Mouse (Mus musculus) stomach, embryonic 16.5 days (tissue): ENCODE results near the gene Klb. TPM values are rescaled to one million over a fixed set of nuclear protein-coding genes. Genes with fewer than 3 reads are reported as not detected.
A peak's percentile ranks its signal among the peaks of the same experiment; 100 is the strongest.

Source experiments
- ATAC-seq: fragments of 200-750 bp; cut with Nextera tagmentation; 2 replicates; pipeline ENCODE4 v1.8.0; 2017; ENCODE audit warnings: moderate number of reproducible peaks, moderate TSS enrichment; ENCODE audit not compliant: insufficient read depth, low FRiP score
- H3K27ac ChIP-seq: fragments of 300-500 bp; sonication (generic); 2 replicates; pipeline ENCODE4 v1.5.1; 2014; ENCODE audit warnings: low read length
- H3K27me3 ChIP-seq: fragments of 300-500 bp; sonication (generic); 2 replicates; pipeline ENCODE4 v1.6.1; 2014; ENCODE audit warnings: low read length, control low read depth, mixed read lengths; ENCODE audit not compliant: control insufficient read depth, insufficient read depth
- H3K36me3 ChIP-seq: fragments of 300-500 bp; sonication (generic); 2 replicates; pipeline ENCODE4 v1.6.1; 2014; ENCODE audit warnings: low read length; ENCODE audit not compliant: control insufficient read depth, insufficient read depth
- H3K4me1 ChIP-seq: fragments of 300-500 bp; sonication (generic); 2 replicates; pipeline ENCODE4 v1.6.1; 2014; ENCODE audit warnings: low read length, control low read depth, mixed read lengths; ENCODE audit not compliant: control insufficient read depth, insufficient read depth
- H3K4me2 ChIP-seq: fragments of 300-500 bp; sonication (generic); 2 replicates; pipeline ENCODE4 v1.6.1; 2014; ENCODE audit warnings: low read depth, low read length, mixed read lengths
- H3K4me3 ChIP-seq: fragments of 300-500 bp; sonication (generic); replicated peaks from 2 replicates; pipeline ENCODE4 v1.5.1; 2014; ENCODE audit warnings: mild to moderate bottlenecking, low read length
- H3K9ac ChIP-seq: fragments of 300-500 bp; sonication (generic); 2 replicates; pipeline ENCODE4 v1.6.1; 2014; ENCODE audit warnings: low read length
- H3K9me3 ChIP-seq: fragments of 300-500 bp; sonication (generic); replicated peaks from 2 replicates; pipeline ENCODE4 v1.6.1; 2016; ENCODE audit warnings: low read length, control low read depth; ENCODE audit not compliant: control insufficient read depth
- WGBS: fragments of 180-500 bp; shearing (Covaris S2); extraction: QIAGEN DNeasy Blood & Tissue Kit; methylation state at CpG from one replicate; pipeline ENCODE4 v1.1.7; 2014; 5-methylcytosine and 5-hydroxymethylcytosine counted together
- polyA plus RNA-seq: library from polyadenylated mRNA; unstranded; fragments of >200 nt; fragmentation: Nextera tagmentation; extraction: Ambion mirVana; gene quantifications from 2 replicates; pipeline ENCODE4 v1.2.1, GENCODE M21; 2015

Gene Klb
- polyA plus RNA-seq, 1 experiment from 2014 or later = 1.8 TPM

DNA sequence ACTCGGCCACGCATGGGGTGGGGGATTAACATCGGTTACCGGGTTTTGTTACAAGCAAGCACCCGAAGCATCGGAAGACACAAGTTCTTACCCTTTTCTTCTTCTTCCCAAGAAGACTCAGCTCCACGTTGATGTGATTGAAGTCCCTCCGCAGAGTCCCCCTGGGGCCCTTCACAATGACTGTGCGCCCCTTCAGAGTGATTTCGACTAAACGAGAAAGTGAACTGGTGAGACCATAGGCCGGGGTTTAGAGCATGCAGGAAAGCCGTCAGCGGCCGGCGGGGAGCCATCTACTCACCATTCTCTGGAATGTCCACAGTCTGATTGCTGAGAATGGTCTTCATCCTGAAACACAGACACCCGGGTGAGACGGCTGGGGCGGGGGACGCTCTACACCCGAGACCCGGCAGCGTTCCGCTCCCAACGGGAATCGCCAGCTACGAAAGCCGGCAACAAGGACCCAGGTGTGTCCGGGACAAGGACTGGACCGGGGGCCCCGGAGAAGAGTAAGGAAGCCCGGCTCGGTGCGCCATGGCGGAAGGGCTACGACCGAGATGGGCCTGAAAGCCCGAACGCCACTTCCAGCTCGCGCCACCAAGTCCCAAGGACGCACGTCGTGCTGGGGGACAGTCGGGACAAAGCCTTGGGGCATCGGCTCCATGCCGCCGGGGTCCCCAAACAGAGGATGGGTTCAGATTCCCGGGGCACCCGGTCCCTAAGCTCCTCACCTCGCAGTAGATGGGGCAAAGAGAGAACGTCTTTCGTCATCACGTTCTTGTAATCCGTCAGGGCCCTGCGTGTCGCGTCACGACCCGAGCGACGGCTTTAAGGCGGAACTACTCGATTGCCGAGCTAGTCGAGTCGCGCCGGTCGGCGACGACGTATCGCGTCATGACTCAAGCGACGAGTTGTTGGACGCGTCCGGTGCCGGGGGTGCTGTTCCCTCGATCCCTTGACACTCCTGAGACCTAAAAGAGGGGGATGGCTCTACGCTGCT is 42.8 kb downstream of the Klb start, which contains the start of the genes Rpl9 and Lias:
TSS of gene Rpl9 (minus strand) at position 797 of the 997 bp plus-strand sequence.
TSS of gene Lias (plus strand) at position 850 of the 997 bp plus-strand sequence.
- WGBS = under 1% methylated on average over 83 of the region's 83 CpGs
- Histone ChIP-seq H3K36me3 (peaks cover 11% of the 10 kb centered on the region; the same call in 1 of the 2 replicates), H3K9ac (peak within 1 kb of the TSS; percentile 99), H3K4me2 (peak within 1 kb of the TSS; percentile 91), H3K4me3 (peak within 1 kb of the TSS; percentile 100), H3K27me3 (no peaks in the 10 kb centered on the region), H3K4me1 (peaks cover 11% of the 10 kb centered on the region), H3K9me3 (no peaks in the 10 kb centered on the region), H3K27ac (peak within 1 kb of the TSS; percentile 86)
- ATAC-seq = peak; percentile 95

DNA sequence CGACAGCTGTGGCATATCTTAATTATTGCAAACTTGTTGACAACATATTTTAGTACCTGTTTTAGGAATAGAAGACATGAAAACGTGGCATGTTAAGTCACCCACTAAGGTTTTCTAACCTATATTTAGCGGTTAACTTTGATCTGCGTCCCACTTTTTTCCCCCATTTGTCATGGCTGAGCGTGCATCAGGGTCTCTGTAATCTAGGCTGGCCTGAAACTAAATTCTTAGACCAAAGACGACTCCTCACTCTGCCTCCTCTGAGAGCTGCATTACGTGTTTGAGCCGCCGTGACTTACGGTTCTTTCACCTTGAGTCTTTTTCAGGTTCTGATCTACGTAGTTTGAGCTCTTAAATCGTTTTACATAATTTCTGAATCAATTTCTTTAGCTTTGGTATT is 43.6 kb downstream of the Klb start:
- no peaks in the 10 kb centered on the region for H3K9me3 ChIP-seq
- ATAC-seq = 0 out of 2 replicates have a peak, but pooled peaks have one; percentile 39
- WGBS = 2% methylated on average over 12 of the region's 12 CpGs
- no peaks in the 10 kb centered on the region for H3K27me3 ChIP-seq
- H3K4me1 ChIP-seq = peaks cover 11% of the 10 kb centered on the region
- peak overlapping the region; percentile 81 for H3K4me2 ChIP-seq
- H3K4me3 ChIP-seq = peak overlapping the region; percentile 100
- H3K27ac ChIP-seq = peak overlapping the region; percentile 42
- H3K36me3 ChIP-seq = peaks cover 11% of the 10 kb centered on the region; the same call in 1 of the 2 replicates
- H3K9ac ChIP-seq = peak overlapping the region; percentile 82

DNA sequence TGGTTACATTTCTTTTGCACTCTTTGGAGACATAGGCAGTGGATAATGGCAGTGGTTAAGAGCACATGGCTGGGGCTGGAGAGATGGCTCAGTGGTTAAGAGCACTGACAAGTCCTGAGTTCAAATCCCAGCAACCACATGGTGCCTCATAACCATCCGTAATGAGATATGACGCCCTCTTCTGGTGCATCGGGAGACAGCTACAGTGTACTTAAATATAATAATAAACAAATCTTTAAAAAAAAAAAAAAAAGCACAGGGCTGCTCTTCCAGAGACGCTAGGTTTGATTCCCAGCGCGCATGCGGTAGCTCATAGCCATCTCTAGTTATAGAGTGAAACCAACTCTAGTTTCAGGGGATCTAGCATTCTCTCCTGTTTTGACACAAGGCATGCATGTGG is 46.3 kb downstream of the Klb start:
- 92% methylated on average over 7 of the region's 7 CpGs for WGBS
- Histone ChIP-seq H3K9me3 (no peaks in the 10 kb centered on the region), H3K4me1 (peaks cover 8% of the 10 kb centered on the region), H3K36me3 (peaks cover 7% of the 10 kb centered on the region; the same call in 1 of the 2 replicates), H3K27ac (no peak overlapping the region), H3K27me3 (no peaks in the 10 kb centered on the region), H3K9ac (no peak overlapping the region), H3K4me3 (no peak overlapping the region), H3K4me2 (no peak overlapping the region)
- ATAC-seq = no peak

DNA sequence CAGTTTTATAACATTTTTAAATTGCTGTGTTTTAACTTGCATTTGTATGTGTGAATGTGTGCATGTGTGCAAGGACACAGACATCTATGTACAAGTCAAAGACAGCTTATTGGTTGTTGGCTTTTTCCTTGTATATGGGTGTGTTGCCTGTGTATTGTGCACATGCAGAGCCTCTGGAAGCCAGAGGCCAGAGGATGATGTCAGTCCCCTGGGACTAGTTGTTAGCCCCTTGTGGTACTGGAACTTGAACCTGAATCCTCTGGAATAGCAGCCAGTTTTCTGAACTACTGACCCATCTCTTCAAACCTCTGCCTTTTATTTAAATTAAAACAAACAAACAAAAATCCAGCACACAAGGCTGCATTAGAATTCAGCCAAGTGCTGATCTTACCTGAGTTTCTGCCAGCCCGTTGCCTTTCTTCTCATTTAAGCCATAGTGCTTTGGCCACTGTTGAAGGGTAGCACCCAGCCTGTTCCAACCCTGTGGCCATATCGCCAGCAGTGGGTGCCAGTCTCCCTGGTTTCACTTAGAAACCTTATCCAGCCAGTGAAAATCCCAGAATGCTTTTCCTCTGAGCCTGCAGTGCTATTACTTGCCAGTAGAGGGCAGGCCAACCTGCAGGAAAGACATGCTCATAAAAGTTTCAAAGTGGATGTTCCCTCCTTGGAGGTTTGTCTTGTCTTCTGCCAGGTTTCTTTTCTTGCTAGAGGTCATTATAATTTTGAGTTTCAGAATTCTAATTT is 53.3 kb downstream of the Klb start:
- no peaks in the 10 kb centered on the region for H3K27me3 ChIP-seq
- 21% methylated on average over 2 of the region's 2 CpGs for WGBS
- peak; percentile 72; the same call in 1 of the 2 replicates for ATAC-seq
- H3K4me1 ChIP-seq = no peaks in the 10 kb centered on the region
- H3K4me3 ChIP-seq = no peak overlapping the region
- H3K9me3 ChIP-seq = no peaks in the 10 kb centered on the region
- H3K36me3 ChIP-seq = peaks cover 6% of the 10 kb centered on the region; the same call in 1 of the 2 replicates
- H3K27ac ChIP-seq = no peak overlapping the region
- no peak overlapping the region for H3K4me2 ChIP-seq
- no peak overlapping the region for H3K9ac ChIP-seq

GRCm38 (mm10) chr5:65407989-65408388 is 59.9 kb downstream of the Klb start:
- H3K27ac ChIP-seq = no peak overlapping the region
- no peak overlapping the region for H3K4me3 ChIP-seq
- H3K4me2 ChIP-seq = no peak overlapping the region
- H3K9ac ChIP-seq = no peak overlapping the region
- peaks cover 9% of the 10 kb centered on the region; the same call in 1 of the 2 replicates for H3K36me3 ChIP-seq
- H3K9me3 ChIP-seq = no peaks in the 10 kb centered on the region
- no peaks in the 10 kb centered on the region for H3K27me3 ChIP-seq
- WGBS = 76% methylated on average over 12 of the region's 12 CpGs
- H3K4me1 ChIP-seq = no peaks in the 10 kb centered on the region
- ATAC-seq = no peak

- no peak overlapping the region for H3K4me2 ChIP-seq
- H3K27me3 ChIP-seq = no peaks in the 10 kb centered on the region
- peak overlapping the region; percentile 89 for H3K27ac ChIP-seq
- peak overlapping the region; percentile 61 for H3K9ac ChIP-seq
- ATAC-seq = peak; percentile 86
- 21% methylated on average over 26 of the region's 26 CpGs for WGBS
- peaks cover 13% of the 10 kb centered on the region; the same call in 1 of the 2 replicates for H3K36me3 ChIP-seq
- peaks cover 14% of the 10 kb centered on the region for H3K4me1 ChIP-seq
- no peaks in the 10 kb centered on the region for H3K9me3 ChIP-seq
- no peak overlapping the region for H3K4me3 ChIP-seq
Observed at GRCm38 (mm10) chr5:65415653-65416458, 67.7 kb downstream of the Klb start.

GRCm38 (mm10) chr5:65419136-65419535 is 71.0 kb downstream of the Klb start:
- H3K36me3 ChIP-seq = peaks cover 13% of the 10 kb centered on the region; the same call in 1 of the 2 replicates
- WGBS = 80% methylated on average over 10 of the region's 10 CpGs

DNA sequence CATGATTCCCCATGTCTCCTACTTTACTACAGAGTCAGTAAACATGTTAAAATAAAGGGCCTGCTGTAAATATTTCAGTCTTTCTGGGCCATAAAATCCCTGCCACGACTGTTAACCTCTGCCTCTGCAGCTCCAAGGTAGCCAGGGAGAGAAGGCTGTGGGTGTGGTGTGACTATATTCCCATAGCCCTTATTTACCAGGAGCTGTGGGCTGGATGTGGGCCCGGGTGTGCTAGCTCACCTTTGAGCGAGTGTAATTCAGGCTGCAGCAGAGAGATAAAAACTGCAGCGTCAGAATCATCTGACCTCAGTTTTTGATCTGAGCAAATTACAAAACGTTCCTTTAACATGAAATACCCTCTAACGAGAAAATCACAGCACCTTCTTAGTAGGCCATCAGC is 72.7 kb downstream of the Klb start:
- no peak for ATAC-seq
- H3K27me3 ChIP-seq = no peaks in the 10 kb centered on the region
- H3K4me2 ChIP-seq = no peak overlapping the region
- H3K36me3 ChIP-seq = peaks cover 17% of the 10 kb centered on the region; the same call in 1 of the 2 replicates
- no peak overlapping the region for H3K4me3 ChIP-seq
- no peak overlapping the region for H3K27ac ChIP-seq
- WGBS = 62% methylated on average over 6 of the region's 6 CpGs
- no peaks in the 10 kb centered on the region for H3K9me3 ChIP-seq
- H3K9ac ChIP-seq = no peak overlapping the region
- peaks cover 7% of the 10 kb centered on the region for H3K4me1 ChIP-seq

More at GRCm38 (mm10) chr5:65419136-65419535, 71.0 kb downstream of the Klb start:
- Histone ChIP-seq H3K9ac (no peak overlapping the region), H3K27me3 (no peaks in the 10 kb centered on the region), H3K4me2 (no peak overlapping the region), H3K27ac (no peak overlapping the region), H3K4me1 (peaks cover 14% of the 10 kb centered on the region), H3K9me3 (no peaks in the 10 kb centered on the region), H3K4me3 (no peak overlapping the region)
- no peak for ATAC-seq
